In the genomic region with DNA sequence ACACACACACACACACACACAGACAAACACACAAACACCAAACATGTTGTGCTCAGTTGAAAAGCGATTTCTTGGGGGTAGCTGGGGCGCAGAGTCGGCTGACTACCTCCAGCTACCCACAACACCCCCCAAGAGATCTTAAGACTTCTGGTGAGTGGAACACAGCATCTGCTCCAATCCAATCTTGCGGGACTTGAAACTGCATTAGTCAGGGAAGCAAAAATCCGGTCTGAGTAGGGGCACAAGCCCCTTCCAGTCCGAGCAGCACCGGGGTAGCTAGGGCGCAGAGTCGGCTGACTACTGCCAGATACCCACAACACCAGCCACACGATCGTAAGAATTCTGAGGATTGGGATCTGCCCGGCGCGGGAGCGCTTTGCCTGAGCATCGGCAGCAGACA, we compare ENCODE assay signal across 17 mouse cellular contexts. TPM values are rescaled to one million over a fixed set of nuclear protein-coding genes. Genes with fewer than 3 reads are reported as not detected.
A peak's percentile ranks its signal among the peaks of the same experiment; 100 is the strongest.
DNase-seq lines count a peak whose midpoint lies in the region; TF ChIP-seq lines count a peak whose summit lies in the region.
"Not testable (repeated sequence)": the region's sequence is repeated elsewhere in the genome, so short reads cannot be mapped to it uniquely, and the experiment has no call there.
"Had no signal": no experiment of that assay in that cellular context is flagged by ENCODE, and none has a peak within 500 bp of the region (broad histone marks: within the 10 kb centered on the region; RNA-seq: fewer than 3 reads in every experiment).

No protein-coding gene starts in this region.

- H3K27me3 ChIP-seq in E14TG2a.4 (ENCODE audit: insufficient read depth, low read length); ES-Bruce4 (ENCODE audit: control insufficient read depth, insufficient read depth, low read length, poor library complexity, severe bottlenecking): not testable (repeated sequence)

- peak overlapping the region; percentile 73 for H3K4me3 ChIP-seq in E14TG2a.4 (replicated peaks; ENCODE audit: low read length)
- H3K4me3 ChIP-seq in ES-Bruce4 (ENCODE audit: low read depth, low read length): peak overlapping the region; percentile 36
- peak overlapping the region; percentile 46 to 64; a peak in 3 of 4 replicates for H3K4me3 ChIP-seq in ES-E14 (ENCODE audit: insufficient read depth in 1 of 2, low read depth in 1 of 2, low read length in 2 of 2, poor library complexity in 1 of 2, severe bottlenecking in 1 of 2)

- TF ChIP-seq EP300 in ES-Bruce4 (IDR thresholded peaks at IDR 0.05; ENCODE audit: insufficient read depth, low read depth, low read length): not testable (repeated sequence)

- peak; percentile 12 for DNase-seq in ES-CJ7 (ENCODE audit: low read depth, low spot score)
- not testable (repeated sequence) for DNase-seq in ES-E14 (ENCODE audit: low read depth, low spot score)
- peak; percentile 48 for DNase-seq in R1 (ENCODE audit: low read depth, low spot score)
- peak; percentile 9 for DNase-seq in WW6 (ENCODE audit: low read depth, low spot score)
- peak; percentile 44 for DNase-seq in ZHBTc4 (ENCODE audit: low read depth, low spot score)
- DNase-seq in heart, adult 11 months: peak; percentile 79

- in situ Hi-C loops in ES-E14 (cut with MboI; ENCODE audit: low sequenced_read_pairs in 2 of 2, unreplicated experiment in 2 of 2): not testable (repeated sequence)

- not testable (repeated sequence) for H3K9me3 ChIP-seq in E14TG2a.4 (ENCODE audit: low read length); ES-Bruce4 (replicated peaks; ENCODE audit: control insufficient read depth, insufficient read depth, low read length, poor library complexity, severe bottlenecking); ES-E14 (ENCODE audit: control insufficient read depth, insufficient read depth, low read depth, low read length)

- H3K36me3 ChIP-seq in E14TG2a.4 (ENCODE audit: insufficient read depth, low read length); ES-Bruce4 (ENCODE audit: control insufficient read depth, insufficient read depth, low read length, poor library complexity, severe bottlenecking); ES-E14 (ENCODE audit: control insufficient read depth, insufficient read depth, low read length, poor library complexity, severe bottlenecking): not testable (repeated sequence)

- TF ChIP-seq CTCF in E14TG2a.4 (conservative IDR thresholded peaks at IDR 0.05; ENCODE audit: low read length); ES-Bruce4 (IDR thresholded peaks at IDR 0.05; ENCODE audit: low read depth, low read length): not testable (repeated sequence)

- H3K27ac ChIP-seq in ES-Bruce4 (ENCODE audit: insufficient read depth, low read length); ES-E14 (ENCODE audit: insufficient read depth, low read depth, low read length, poor library complexity, severe bottlenecking): not testable (repeated sequence)

- TF ChIP-seq POLR2A in ES-Bruce4 (IDR thresholded peaks at IDR 0.05; ENCODE audit: insufficient read depth, low read length): not testable (repeated sequence)

- H3K9ac ChIP-seq in ES-Bruce4 (ENCODE audit: low read depth, poor library complexity, severe bottlenecking): peak overlapping the region; percentile 52
- H3K9ac ChIP-seq in ES-E14 (ENCODE audit: insufficient read depth, low read depth, low read length, poor library complexity, severe bottlenecking): peak overlapping the region; percentile 72

- not testable (repeated sequence) for H3K4me1 ChIP-seq in E14TG2a.4 (replicated peaks; ENCODE audit: low read depth, low read length); ES-Bruce4 (ENCODE audit: control insufficient read depth, insufficient read depth, low read length); ES-E14 (ENCODE audit: control insufficient read depth in 2 of 2, insufficient read depth in 2 of 2, low read length in 2 of 2, poor library complexity in 1 of 2)

TF ChIP-seq in ES-E14, 5 proteins besides CTCF, POLR2A, EP300 and RAD21:
- peak; percentile 73 for TF ChIP-seq CHD2 (IDR thresholded peaks at IDR 0.05; ENCODE audit: low read depth, low read length)

RNA-seq across cellular contexts. Expression of gene Sult1c2, which starts 42.2 kb away (rescaled TPM):
- not detected in 2 replicates for polyA plus RNA-seq in ES-Bruce4 (2011; ENCODE audit: insufficient read depth, insufficient read length, low read depth, missing spikeins)
- not detected in 2 replicates for total RNA-seq in ES-E14 (2012; rRNA removed)
- total RNA-seq: CH12.LX, MEL had no signal
- polyA plus RNA-seq: activated CD4-positive, CD25-positive, alpha-beta regulatory T cell, adult 4 months; adrenal gland, adult 2 months; brain, embryonic 14.5 days; C2C12; CD4-positive, CD25-positive, alpha-beta regulatory T cell, adult 4 months; cerebellum, adult 2 months; G1E had no signal
